Mouse (Mus musculus) myocyte (in vitro differentiated cells): Measurements from ENCODE around the gene Olfr137. TPM values are rescaled to one million over a fixed set of nuclear protein-coding genes. Genes with fewer than 3 reads are reported as not detected.

ENCODE experiments used
- H3K27me3 ChIP-seq: one replicate; pipeline ENCODE4 v1.6.1; 2011; ENCODE audit not compliant: control insufficient read depth, insufficient read depth, insufficient read length
- H3K36me3 ChIP-seq: one replicate; pipeline ENCODE4 v1.6.1; 2011; ENCODE audit not compliant: control insufficient read depth, insufficient read depth
- H3K4me2 ChIP-seq: one replicate; pipeline ENCODE4 v1.6.1; 2011; ENCODE audit warnings: low read depth, control low read depth
- H3K4me3 ChIP-seq: one replicate; pipeline ENCODE4 v1.5.1; 2011; ENCODE audit warnings: mild to moderate bottlenecking, control low read depth, moderate library complexity
- H3K79me2 ChIP-seq: one replicate; pipeline ENCODE4 v1.6.1; 2011; ENCODE audit not compliant: control insufficient read depth, insufficient read depth
- H3ac ChIP-seq: one replicate; pipeline ENCODE4 v1.6.1; 2011; ENCODE audit not compliant: control insufficient read depth, insufficient read length
- CEBPB ChIP-seq: IDR thresholded peaks from 2 replicates; pipeline ENCODE4 v1.6.1; 2011; ENCODE audit warnings: mild to moderate bottlenecking, moderate library complexity; ENCODE audit not compliant: poor library complexity, insufficient read depth, severe bottlenecking
- E2F4 ChIP-seq: IDR thresholded peaks from one replicate; pipeline ENCODE4 v1.6.1; 2011; ENCODE audit warnings: mild to moderate bottlenecking, control low read depth, moderate library complexity; ENCODE audit not compliant: insufficient read depth
- MAX ChIP-seq: IDR thresholded peaks from one replicate; pipeline ENCODE4 v1.6.1; 2011; ENCODE audit warnings: low read depth, mild to moderate bottlenecking, control low read depth
- MYOD1 ChIP-seq, 3 experiments: IDR thresholded peaks; one replicate each; pipeline ENCODE4 v1.6.1; 2011; ENCODE audit warnings: control low read depth in 2 of 3, low read depth in 2 of 3, mild to moderate bottlenecking in 2 of 3, moderate library complexity in 1 of 3; ENCODE audit not compliant: insufficient read length in 2 of 3, control insufficient read depth in 1 of 3
- MYOG ChIP-seq, 3 experiments: IDR thresholded peaks; one replicate each; pipeline ENCODE4 v1.6.1; 2011; ENCODE audit warnings: control low read depth in 2 of 3, low read depth in 2 of 3, mild to moderate bottlenecking in 2 of 3; ENCODE audit not compliant: insufficient read length in 2 of 3, control insufficient read depth in 1 of 3, insufficient read depth in 1 of 3
- POLR2A ChIP-seq: IDR thresholded peaks from one replicate; pipeline ENCODE4 v1.6.1; 2011; ENCODE audit warnings: low read depth, mild to moderate bottlenecking, control low read depth, moderate library complexity; ENCODE audit not compliant: insufficient read length
- POLR2AphosphoS2 ChIP-seq: IDR thresholded peaks from one replicate; pipeline ENCODE4 v1.6.1; 2011; ENCODE audit warnings: low read depth, control low read depth; ENCODE audit not compliant: insufficient read length
- REST ChIP-seq: IDR thresholded peaks from one replicate; pipeline ENCODE4 v1.6.1; 2011; ENCODE audit warnings: mild to moderate bottlenecking, control low read depth, moderate library complexity; ENCODE audit not compliant: insufficient read depth, insufficient read length
- SRF ChIP-seq: IDR thresholded peaks from one replicate; pipeline ENCODE4 v1.6.1; 2011; ENCODE audit warnings: low read depth; ENCODE audit not compliant: control insufficient read depth, insufficient read length
- TCF12 ChIP-seq: IDR thresholded peaks from one replicate; pipeline ENCODE4 v1.6.1; 2011; ENCODE audit warnings: mild to moderate bottlenecking, control low read depth; ENCODE audit not compliant: poor library complexity, insufficient read depth, severe bottlenecking
- TCF3 ChIP-seq: IDR thresholded peaks from one replicate; pipeline ENCODE4 v1.6.1; 2011; ENCODE audit warnings: low read depth, control low read depth; ENCODE audit not compliant: insufficient read length
- USF1 ChIP-seq: IDR thresholded peaks from one replicate; pipeline ENCODE4 v1.6.1; 2011; ENCODE audit warnings: low read depth, mild to moderate bottlenecking, control low read depth, moderate library complexity
- polyA plus RNA-seq: library from polyadenylated mRNA; unstranded; fragments of >200 nt; fragmentation: generic; extraction: Trizol; gene quantifications from one replicate; pipeline ENCODE4 v1.2.1, GENCODE M21; 2012; ENCODE audit warnings: missing spikeins

Olfr137 gene
- polyA plus RNA-seq = not detected

GRCm38 (mm10) chr17:38307470-38307869 is at the start of gene Olfr137:
Gene Olfr137 (minus strand): TSS chr17:38307570.
- H3K4me3 ChIP-seq = no peak within 1 kb of the TSS
- TF ChIP-seq MAX (no peak), MYOG (IDR thresholded peaks at IDR 0.05; ENCODE audit: control insufficient read depth in 1 of 3, insufficient read depth in 1 of 3, insufficient read length in 2 of 3, low read depth in 2 of 3) (no peak), POLR2A (no peak), USF1 (no peak), CEBPB (no peak), SRF (no peak), POLR2AphosphoS2 (no peak), REST (no peak), TCF3 (no peak), E2F4 (no peak), TCF12 (no peak), MYOD1 (IDR thresholded peaks at IDR 0.05; ENCODE audit: control insufficient read depth in 1 of 3, insufficient read length in 2 of 3, low read depth in 2 of 3) (no peak)
- no peak within 1 kb of the TSS for H3K4me2 ChIP-seq
- no peaks in the 10 kb centered on the region for H3K27me3 ChIP-seq
- no peaks in the 10 kb centered on the region for H3K79me2 ChIP-seq
- no peaks in the 10 kb centered on the region for H3K36me3 ChIP-seq
- H3ac ChIP-seq = no peak within 1 kb of the TSS

GRCm38 (mm10) chr17:38329531-38329930 is 22.2 kb upstream of the Olfr137 start, which contains the start of gene Olfr136:
Gene Olfr136 (plus strand): TSS chr17:38329831.
- no peak for TF ChIP-seq POLR2A
- no peak for TF ChIP-seq E2F4
- no peak for TF ChIP-seq MAX
- TF ChIP-seq POLR2AphosphoS2 = no peak
- TF ChIP-seq MYOD1 (IDR thresholded peaks at IDR 0.05; ENCODE audit: control insufficient read depth in 1 of 3, insufficient read length in 2 of 3, low read depth in 2 of 3) = no peak
- TF ChIP-seq REST = no peak
- TF ChIP-seq MYOG (IDR thresholded peaks at IDR 0.05; ENCODE audit: control insufficient read depth in 1 of 3, insufficient read depth in 1 of 3, insufficient read length in 2 of 3, low read depth in 2 of 3) = no peak
- TF ChIP-seq TCF3 = no peak
- TF ChIP-seq CEBPB = no peak
- H3K4me2 ChIP-seq = no peak within 1 kb of the TSS
- H3ac ChIP-seq = no peak within 1 kb of the TSS
- no peaks in the 10 kb centered on the region for H3K36me3 ChIP-seq
- H3K4me3 ChIP-seq = no peak within 1 kb of the TSS
- no peaks in the 10 kb centered on the region for H3K79me2 ChIP-seq
- H3K27me3 ChIP-seq = no peaks in the 10 kb centered on the region

- no peak for TF ChIP-seq MYOD1 (IDR thresholded peaks at IDR 0.05; ENCODE audit: control insufficient read depth in 1 of 3, insufficient read length in 2 of 3, low read depth in 2 of 3)
- TF ChIP-seq USF1 = no peak
- TF ChIP-seq TCF3 = no peak
- TF ChIP-seq TCF12 = no peak
- TF ChIP-seq E2F4 = no peak
- no peak for TF ChIP-seq POLR2A
- TF ChIP-seq REST = no peak
- no peak for TF ChIP-seq MAX
- no peak for TF ChIP-seq SRF
- TF ChIP-seq MYOG (IDR thresholded peaks at IDR 0.05; ENCODE audit: control insufficient read depth in 1 of 3, insufficient read depth in 1 of 3, insufficient read length in 2 of 3, low read depth in 2 of 3) = no peak
- no peak for TF ChIP-seq CEBPB
- no peak for TF ChIP-seq POLR2AphosphoS2
Measured at GRCm38 (mm10) chr17:38260735-38261134, 46.6 kb downstream of the Olfr137 start, which contains the start of gene Olfr138. Gene Olfr138 (plus strand): TSS chr17:38261035.

More at GRCm38 (mm10) chr17:38260735-38261134, 46.6 kb downstream of the Olfr137 start, which contains the start of gene Olfr138:
- Histone ChIP-seq H3K36me3 (no peaks in the 10 kb centered on the region), H3K79me2 (no peaks in the 10 kb centered on the region), H3K4me3 (no peak within 1 kb of the TSS), H3ac (no peak within 1 kb of the TSS), H3K27me3 (no peaks in the 10 kb centered on the region), H3K4me2 (no peak within 1 kb of the TSS)

Other genes with a start within 250 kb of the Olfr137 start
- not detected for gene Olfr129, start 247.5 kb downstream of the Olfr137 start, polyA plus RNA-seq
- gene Olfr130, start 243.6 kb downstream of the Olfr137 start, polyA plus RNA-seq = not detected
- gene Olfr131, start 218.9 kb downstream of the Olfr137 start, polyA plus RNA-seq = not detected
- not detected for gene Olfr132, start 173.0 kb downstream of the Olfr137 start, polyA plus RNA-seq
- gene Olfr133, start 162.3 kb downstream of the Olfr137 start, polyA plus RNA-seq = not detected
- not detected for gene Olfr134, start 136.2 kb downstream of the Olfr137 start, polyA plus RNA-seq
- not detected for gene Olfr135, start 103.2 kb downstream of the Olfr137 start, polyA plus RNA-seq
- gene Olfr138, start 46.5 kb downstream of the Olfr137 start, polyA plus RNA-seq = not detected
- gene Olfr136, start 22.3 kb upstream of the Olfr137 start, polyA plus RNA-seq = not detected
- gene Esp36, start 112.6 kb upstream of the Olfr137 start, polyA plus RNA-seq = not detected
- not detected for gene Esp34, start 246.6 kb upstream of the Olfr137 start, polyA plus RNA-seq